Mouse (Mus musculus) myocyte (in vitro differentiated cells): ENCODE measurements at regions not wholly inside any gene's neighbourhood (a gene's known extent, or its start where the extent isn't known, plus 50 kb on each side); places are given as distances from the start of the nearest gene placed in this dataset.

ENCODE experiments used
- CEBPB ChIP-seq: IDR thresholded peaks from 2 replicates; pipeline ENCODE4 v1.6.1; 2011; ENCODE audit warnings: mild to moderate bottlenecking, moderate library complexity; ENCODE audit not compliant: poor library complexity, insufficient read depth, severe bottlenecking
- E2F4 ChIP-seq: IDR thresholded peaks from one replicate; pipeline ENCODE4 v1.6.1; 2011; ENCODE audit warnings: mild to moderate bottlenecking, control low read depth, moderate library complexity; ENCODE audit not compliant: insufficient read depth
- MAX ChIP-seq: IDR thresholded peaks from one replicate; pipeline ENCODE4 v1.6.1; 2011; ENCODE audit warnings: low read depth, mild to moderate bottlenecking, control low read depth
- MYOG ChIP-seq, 3 experiments: IDR thresholded peaks; one replicate each; pipeline ENCODE4 v1.6.1; 2011; ENCODE audit warnings: control low read depth in 2 of 3, low read depth in 2 of 3, mild to moderate bottlenecking in 2 of 3; ENCODE audit not compliant: insufficient read length in 2 of 3, control insufficient read depth in 1 of 3, insufficient read depth in 1 of 3
- POLR2A ChIP-seq: IDR thresholded peaks from one replicate; pipeline ENCODE4 v1.6.1; 2011; ENCODE audit warnings: low read depth, mild to moderate bottlenecking, control low read depth, moderate library complexity; ENCODE audit not compliant: insufficient read length
- REST ChIP-seq: IDR thresholded peaks from one replicate; pipeline ENCODE4 v1.6.1; 2011; ENCODE audit warnings: mild to moderate bottlenecking, control low read depth, moderate library complexity; ENCODE audit not compliant: insufficient read depth, insufficient read length
- TCF12 ChIP-seq: IDR thresholded peaks from one replicate; pipeline ENCODE4 v1.6.1; 2011; ENCODE audit warnings: mild to moderate bottlenecking, control low read depth; ENCODE audit not compliant: poor library complexity, insufficient read depth, severe bottlenecking
- TCF3 ChIP-seq: IDR thresholded peaks from one replicate; pipeline ENCODE4 v1.6.1; 2011; ENCODE audit warnings: low read depth, control low read depth; ENCODE audit not compliant: insufficient read length
- USF1 ChIP-seq: IDR thresholded peaks from one replicate; pipeline ENCODE4 v1.6.1; 2011; ENCODE audit warnings: low read depth, mild to moderate bottlenecking, control low read depth, moderate library complexity

- TF ChIP-seq E2F4 (no peak), POLR2A (no peak), CEBPB (no peak), REST (no peak), TCF12 (no peak), MAX (no peak), USF1 (no peak), TCF3 (no peak), MYOG (IDR thresholded peaks at IDR 0.05; ENCODE audit: control insufficient read depth in 1 of 3, insufficient read depth in 1 of 3, insufficient read length in 2 of 3, low read depth in 2 of 3) (no peak)
Observed at GRCm38 (mm10) chr9:111841151-111841550, 151.0 kb upstream of the Stac start.
